Mouse (Mus musculus): ENCODE results near the gene Amigo2. TPM values are rescaled to one million over a fixed set of nuclear protein-coding genes. Genes with fewer than 3 reads are reported as not detected.

Amigo2 gene
- polyA plus RNA-seq, 1 experiment from 2014 or later, result 3.3 TPM

DNA sequence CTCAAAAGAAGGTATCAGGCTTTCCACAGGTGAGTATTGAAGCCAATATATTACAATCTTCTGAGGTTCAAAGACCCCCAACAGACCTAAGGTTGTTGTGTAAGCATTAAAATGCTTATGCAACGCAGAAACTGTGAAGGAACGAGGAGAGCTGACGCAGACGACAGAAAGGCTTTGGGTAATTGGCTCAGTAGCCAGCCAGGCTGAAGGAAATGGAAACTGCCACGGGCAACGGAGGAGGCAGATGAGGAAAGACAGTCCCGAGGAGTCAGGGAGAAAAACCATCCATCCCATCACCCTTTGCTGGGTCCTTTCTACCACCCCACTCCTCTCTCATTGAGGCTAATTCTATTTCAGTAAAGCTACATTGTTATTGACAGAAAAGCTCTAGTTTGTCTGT is 50.4 kb downstream of the Amigo2 start:
- Histone ChIP-seq H3K27me3 (replicated peaks; ENCODE audit: low read depth, poor library complexity, severe bottlenecking) (no peaks in the 10 kb centered on the region), H3K27ac (replicated peaks) (no peak overlapping the region), H3K4me3 (no peak overlapping the region), H3K36me3 (replicated peaks) (no peaks in the 10 kb centered on the region), H3K9me3 (no peaks in the 10 kb centered on the region), H3K4me1 (no peaks in the 10 kb centered on the region)
- no peak for DNase-seq (ENCODE audit: low spot score)
- 68% methylated on average over 7 of the region's 7 CpGs for WGBS

DNA sequence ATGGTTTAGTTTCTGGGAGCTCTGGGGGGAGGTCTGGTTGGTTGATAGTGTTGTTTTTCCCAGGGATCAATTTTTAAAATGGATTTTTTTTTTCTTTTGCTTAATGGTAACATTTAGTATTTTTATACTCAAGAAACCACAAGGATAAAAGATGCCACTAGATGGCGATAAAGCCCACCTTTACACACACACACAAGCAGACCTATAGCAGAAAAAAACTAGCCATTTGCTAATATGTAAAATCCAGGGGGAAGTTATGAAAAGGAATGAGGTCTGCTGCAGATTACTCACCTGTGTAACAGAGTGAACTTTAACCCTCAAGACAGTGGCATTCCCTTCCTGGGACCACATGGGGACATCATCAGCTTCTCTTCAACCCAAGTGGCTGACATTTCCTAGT is 51.5 kb downstream of the Amigo2 start:
- Histone ChIP-seq H3K4me3 (no peak overlapping the region), H3K36me3 (replicated peaks) (no peaks in the 10 kb centered on the region), H3K4me1 (peaks cover 1% of the 10 kb centered on the region), H3K9me3 (no peaks in the 10 kb centered on the region), H3K27me3 (replicated peaks; ENCODE audit: low read depth, poor library complexity, severe bottlenecking) (no peaks in the 10 kb centered on the region), H3K27ac (replicated peaks) (no peak overlapping the region)
- DNase-seq (ENCODE audit: low spot score), result peak; percentile 25
- 0% methylated on average over 1 of the region's 1 CpGs for WGBS

Other genes starting within 250 kb of the Amigo2 start
- gene Slc38a4, start 191.3 kb downstream of the Amigo2 start, polyA plus RNA-seq (2016; fragmentation: Nextera tagmentation; extraction: Ambion mirVana), result 53.5 and 57.2 TPM in 2 replicates
- gene Pced1b, start 180 bp downstream of the Amigo2 start, polyA plus RNA-seq (2016; fragmentation: Nextera tagmentation; extraction: Ambion mirVana), result 2.3 and 4.3 TPM in 2 replicates